Mouse (Mus musculus) c-Kit-negative CD71-positive TER-119-positive erythroid progenitor cells, embryonic 14.5 days (primary cell): Measurements from ENCODE around the gene Tjp2.
"Not testable (repeated sequence)": the region's sequence is repeated elsewhere in the genome, so short reads cannot be mapped to it uniquely, and the experiment has no call there.

Experiments used
- DNase-seq: peaks from one replicate; pipeline ENCODE4 v3.0.0-alpha.2; 2013; ENCODE audit warnings: low read depth, low spot score

Tjp2 gene

DNA sequence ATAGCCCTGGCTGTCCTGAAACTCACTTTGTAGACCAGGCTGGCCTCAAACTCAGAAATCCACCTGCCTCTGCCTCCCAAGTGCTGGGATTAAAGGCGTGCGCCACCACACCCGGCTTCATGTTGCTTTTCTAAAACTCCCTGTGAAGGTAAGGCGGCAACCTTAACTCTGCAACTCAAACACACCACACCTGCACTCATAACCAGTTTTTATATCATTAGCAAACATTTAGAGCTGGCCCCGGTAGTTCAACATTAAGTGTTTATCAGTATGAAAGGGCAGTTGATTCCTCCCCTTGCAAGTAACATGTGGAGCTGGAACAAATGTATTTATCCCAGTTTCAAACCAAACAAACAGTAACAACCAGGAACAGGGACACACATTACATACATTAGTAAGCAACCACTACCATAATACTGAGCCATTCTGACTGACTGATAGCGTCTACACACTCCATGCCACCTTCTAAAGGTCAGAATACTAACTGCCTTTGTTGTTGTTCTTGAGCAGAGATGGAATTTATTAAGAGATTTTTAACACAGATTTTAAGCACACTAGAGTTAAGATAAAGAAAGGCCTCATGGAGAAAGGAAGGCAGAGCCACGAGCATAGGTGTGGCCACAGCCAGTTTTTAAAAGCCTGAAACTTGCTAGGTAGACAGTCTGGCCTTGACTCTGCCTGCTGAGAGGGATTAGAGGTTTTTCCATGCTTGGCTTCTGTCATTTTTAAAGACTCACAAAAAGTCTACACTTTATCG lies 101.1 kb downstream of the Tjp2 start:
- no peak for DNase-seq

DNA sequence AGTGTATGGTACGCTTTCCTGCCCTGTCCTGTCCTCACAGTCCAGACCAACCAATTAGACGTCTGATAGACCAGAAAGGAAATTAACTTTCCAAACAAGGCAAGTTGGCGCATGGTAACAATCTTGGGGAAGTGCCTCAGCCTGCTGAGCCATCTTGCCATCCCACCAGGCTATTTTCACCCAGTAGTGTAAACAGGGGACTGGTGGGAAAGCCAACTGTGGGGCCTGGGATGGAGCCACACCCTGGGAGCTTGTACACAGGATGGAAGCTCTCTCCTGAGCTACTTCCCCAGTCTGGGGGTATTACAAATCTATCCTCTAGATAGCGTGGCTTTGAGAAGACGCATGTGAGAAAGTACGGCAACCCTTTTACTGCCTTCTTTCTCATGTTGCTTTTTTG lies 101.7 kb downstream of the Tjp2 start:
- no peak for DNase-seq

DNA sequence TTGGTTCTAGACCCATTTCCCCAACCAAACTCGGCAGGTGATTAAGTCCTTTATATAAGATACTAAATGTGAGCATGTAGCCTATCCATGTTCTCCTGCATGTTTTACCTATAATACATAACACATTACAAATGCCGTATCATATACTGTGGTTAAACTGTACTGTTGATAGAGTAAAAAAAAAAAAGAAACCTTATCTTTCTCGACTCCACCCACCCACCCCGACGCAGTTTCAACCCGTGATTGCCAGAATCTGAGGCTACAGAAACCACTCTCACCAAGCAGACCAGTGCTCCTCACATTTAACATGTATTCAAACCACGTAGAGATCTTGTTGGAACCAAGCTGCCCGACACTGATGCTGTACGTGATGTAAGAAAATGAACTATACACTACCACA lies 102.2 kb downstream of the Tjp2 start:
- DNase-seq: no peak

DNA sequence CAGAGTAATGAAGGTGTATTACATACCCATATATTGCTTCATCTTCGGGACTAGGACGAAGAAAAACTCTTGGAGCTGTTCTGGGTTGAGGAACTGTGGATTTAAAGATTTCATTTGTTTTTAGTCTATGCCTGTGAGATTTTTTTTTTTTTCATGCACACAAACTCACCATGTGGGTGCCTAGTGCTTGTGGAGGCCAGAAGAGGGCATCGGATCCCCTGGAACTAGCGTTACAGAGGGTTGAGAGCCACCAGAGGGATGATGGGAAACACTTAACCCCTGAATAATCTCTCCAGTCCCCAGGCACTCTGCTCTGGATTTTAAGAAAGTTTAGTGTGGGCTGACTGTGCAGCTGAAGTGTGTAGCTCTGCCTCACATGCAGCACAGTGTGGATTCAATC lies 104.0 kb downstream of the Tjp2 start:
- DNase-seq: no peak

DNA sequence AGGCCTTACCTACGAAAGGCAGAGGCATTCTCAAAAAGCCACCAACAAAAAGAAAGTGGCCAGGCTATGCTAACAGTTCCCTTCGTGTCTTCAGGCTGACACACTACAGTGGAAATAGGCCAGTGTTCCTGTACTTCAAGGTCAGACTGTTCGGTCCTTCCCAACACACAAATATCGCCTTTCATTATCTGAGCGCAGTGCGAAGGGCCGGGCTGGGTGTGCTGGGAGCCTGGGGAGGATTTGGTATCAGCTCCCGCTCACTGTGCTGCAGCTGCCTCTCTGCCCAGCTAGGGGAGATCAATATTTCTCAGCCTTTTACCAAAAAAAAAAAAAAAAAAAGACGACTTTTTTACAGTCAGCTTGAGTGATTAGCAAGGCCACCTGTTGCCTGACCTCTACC lies 106.1 kb downstream of the Tjp2 start:
- no peak for DNase-seq

DNA sequence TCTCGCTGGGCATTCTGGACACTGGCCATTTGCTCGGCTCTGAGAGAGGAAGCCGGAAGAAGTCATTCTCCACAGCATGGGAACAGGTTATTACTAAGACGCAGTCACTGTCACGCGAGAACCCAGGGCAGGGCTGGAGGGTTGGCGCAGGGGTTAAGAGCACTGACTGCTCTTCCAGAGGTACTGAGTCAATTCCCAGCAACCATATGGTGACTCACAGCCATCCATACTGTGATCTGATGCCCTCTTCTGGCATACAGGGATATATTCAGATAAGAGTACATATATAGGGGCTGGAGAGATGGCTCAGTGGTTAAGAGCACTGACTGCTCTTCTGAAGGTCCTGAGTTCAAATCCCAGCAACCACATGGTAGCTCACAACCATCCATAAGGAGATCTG lies 113.2 kb downstream of the Tjp2 start:
- no peak for DNase-seq

DNA sequence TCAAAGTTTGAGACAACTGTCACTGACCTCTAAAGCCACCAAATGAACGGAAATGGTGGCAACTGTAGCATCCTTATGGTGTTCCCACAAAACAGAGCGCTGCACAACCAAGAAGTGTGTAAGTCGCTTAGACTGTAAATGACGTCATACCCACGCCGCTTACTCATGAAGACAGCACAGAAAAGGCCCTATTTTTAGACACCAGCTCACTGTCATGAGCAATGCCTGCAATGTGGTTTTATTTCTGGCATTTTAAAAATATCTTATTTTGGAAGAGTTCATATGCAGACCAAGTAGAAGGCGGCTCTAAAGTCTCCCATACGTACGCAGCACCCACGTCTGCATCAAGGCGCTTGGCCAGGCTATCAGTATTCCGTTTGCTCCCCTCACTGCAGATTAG lies 117.1 kb downstream of the Tjp2 start:
- DNase-seq: no peak

DNA sequence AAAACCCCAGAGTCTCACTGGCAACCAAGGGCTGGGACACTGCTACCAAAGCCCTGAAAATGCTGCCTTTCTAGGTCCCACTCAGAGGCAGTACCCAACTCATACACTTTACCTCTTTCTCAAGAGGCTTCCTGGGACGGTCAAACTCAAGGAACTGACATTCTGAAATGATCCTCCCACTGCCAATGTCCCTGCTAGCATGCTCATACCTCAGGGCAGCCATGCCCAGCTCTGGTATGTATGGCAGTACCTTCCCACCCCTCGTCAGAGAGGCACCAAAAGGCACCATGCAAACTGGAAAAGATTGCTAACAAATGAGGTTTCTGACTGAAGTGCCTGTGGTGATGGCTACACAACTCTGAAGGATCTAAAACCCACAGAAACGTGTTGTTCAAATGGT lies 121.0 kb downstream of the Tjp2 start:
- DNase-seq: no peak

DNA sequence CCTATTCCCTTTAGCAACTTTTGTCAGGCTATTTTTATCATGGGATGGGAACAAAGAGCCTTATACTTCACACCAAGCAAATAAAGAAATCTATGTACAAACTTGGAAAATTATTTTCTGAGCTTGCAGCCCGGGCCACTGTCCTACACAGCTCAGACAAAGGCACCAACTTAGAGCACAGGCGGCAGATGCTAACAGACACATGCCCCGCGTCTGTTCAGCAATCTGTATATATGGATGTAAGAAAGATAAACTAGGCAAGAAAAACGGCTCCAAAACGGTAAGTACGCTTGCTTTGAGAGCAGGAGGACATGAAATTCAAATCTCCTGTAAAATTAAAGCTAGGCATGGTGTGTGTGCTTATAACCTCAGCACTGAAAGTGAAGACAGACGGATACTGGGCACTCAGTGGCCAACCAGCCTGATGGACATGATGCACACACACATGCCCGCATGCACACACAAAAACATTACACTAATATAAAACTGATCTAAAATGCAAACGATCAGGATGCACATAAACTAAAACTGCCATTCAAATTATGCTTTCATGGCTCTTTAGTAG lies 122.2 kb downstream of the Tjp2 start:
- DNase-seq: no peak

DNA sequence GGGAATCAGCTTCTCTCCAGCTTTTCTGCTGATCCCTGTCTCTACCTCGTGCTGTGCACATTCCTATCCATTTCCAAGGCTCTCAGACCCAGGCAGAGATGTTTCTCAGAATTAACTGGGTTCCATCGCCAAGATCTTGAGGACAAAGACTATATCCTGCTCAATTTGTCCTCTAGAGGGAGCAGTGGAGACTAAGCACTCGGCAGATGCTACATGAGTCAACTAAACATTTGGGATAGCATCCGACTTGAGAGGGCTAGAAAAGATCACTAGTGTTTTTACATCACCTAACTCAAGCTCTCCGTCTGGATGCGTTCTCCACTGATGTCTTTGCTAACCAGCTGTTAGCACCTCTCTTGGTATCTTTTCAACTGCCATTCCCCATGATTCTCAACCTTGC lies 123.6 kb downstream of the Tjp2 start:
- DNase-seq: no peak

DNA sequence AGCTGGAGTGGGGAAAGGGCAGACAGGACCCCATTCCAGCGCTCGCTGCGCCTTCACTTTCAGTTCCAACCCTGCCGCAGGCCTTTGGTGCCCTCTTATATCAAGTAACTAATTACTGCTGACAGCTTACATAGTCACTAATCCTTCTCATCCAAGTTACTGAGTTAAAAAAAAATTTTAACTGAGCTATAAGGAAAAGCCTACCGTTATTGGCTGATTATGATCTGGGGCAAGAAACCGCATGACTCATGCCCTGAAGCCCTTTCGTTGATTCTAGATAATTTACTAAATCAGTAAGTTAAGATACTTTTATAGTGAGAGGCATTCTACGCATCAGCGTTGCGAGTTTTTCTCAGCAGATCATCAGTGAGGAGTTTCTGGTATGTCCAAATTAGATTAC lies 126.1 kb downstream of the Tjp2 start:
- DNase-seq: no peak

DNA sequence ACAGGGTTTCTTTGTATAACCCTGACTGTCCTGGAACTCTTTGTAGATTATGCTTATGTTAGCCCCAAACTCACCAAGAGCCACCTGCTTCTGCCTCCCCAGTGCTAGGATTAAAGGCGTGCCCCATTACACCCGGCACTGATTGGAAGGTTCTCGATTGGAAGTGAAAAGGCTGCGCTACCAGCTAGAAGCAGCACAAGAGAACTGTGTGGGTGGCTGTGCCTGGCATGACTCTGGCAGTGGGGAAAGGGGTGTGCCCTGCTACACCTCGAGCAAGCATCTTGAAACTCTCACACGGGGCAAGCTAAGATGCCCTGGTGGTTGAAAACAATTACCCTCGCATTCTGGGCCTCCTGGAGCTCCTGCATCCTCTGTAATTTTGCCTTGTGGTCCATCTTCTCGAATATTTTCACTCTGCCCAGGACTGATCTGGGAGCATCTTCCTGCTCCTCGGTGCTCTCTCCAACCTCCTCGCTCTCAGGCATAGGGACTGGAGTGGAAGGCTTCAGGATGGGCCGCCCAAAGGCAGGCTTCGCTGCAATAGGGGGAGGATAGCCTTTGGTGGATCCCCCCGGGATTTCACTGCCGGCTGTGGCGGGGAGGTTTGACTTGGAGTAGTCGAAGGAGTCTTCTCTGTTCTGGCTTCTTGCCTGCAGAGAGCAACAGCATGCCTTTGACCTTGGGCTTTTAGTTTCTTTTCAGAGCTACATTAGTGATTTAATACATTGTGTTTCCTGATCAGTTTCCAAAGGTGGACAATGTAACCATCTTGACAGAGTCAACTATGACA lies 127.0 kb downstream of the Tjp2 start:
- DNase-seq: no peak

DNA sequence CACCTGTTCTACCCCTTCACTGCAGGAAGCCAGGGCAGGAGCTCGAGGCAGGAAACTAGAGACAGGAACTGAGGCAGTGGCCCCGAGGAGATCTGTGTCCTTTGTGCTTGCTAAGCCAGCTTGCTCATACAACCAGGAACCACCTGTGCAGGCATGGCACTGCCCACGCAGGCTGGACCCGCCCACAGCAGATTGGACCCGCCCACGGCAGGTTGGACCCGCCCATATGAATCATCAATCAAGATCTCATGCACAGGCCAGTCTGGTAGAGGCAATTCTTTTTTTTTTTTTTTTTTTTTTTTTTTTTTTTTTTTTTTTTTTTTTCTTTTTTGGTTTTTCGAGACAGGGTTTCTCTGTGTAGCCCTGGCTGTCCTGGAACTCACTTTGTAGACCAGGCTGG lies 132.8 kb downstream of the Tjp2 start:
- DNase-seq: not testable (repeated sequence)

DNA sequence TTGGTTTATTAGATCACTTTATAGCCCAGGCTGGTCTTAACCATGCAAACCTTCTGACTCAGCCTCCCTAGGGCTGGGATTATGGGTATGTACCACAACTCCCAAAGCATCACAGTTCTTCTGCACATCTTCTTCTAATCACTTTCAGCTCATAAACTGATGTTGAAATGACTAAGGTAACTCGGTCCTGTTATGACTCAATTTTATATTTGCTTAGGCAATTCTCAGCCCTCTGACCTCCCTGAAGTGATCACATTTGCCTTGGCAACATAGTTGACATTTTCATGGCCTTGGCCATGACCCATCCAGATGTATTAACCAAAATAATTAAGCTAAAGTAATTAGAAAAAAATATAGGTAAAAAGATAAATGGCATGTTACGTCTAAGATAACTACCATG lies 134.5 kb downstream of the Tjp2 start:
- DNase-seq: no peak

DNA sequence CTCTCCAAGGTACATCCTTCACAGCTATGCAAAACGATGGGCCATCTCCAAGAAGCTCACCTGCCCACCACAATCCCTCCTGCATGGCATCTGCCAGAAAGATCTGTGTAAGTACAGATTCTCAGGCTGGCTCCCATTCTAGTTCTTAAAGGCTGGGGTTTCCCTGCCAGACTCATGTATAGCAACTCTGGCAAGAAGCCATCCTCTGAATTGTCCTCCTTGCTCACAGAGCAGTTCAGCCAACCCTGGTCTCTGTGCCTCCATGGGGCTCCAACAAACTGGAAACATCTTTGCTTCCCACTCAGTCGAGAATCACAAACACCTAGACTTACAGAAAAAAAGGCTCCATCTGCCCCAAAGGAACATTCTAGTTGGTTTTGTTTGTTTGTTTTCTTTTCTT lies 139.5 kb downstream of the Tjp2 start:
- no peak for DNase-seq

DNA sequence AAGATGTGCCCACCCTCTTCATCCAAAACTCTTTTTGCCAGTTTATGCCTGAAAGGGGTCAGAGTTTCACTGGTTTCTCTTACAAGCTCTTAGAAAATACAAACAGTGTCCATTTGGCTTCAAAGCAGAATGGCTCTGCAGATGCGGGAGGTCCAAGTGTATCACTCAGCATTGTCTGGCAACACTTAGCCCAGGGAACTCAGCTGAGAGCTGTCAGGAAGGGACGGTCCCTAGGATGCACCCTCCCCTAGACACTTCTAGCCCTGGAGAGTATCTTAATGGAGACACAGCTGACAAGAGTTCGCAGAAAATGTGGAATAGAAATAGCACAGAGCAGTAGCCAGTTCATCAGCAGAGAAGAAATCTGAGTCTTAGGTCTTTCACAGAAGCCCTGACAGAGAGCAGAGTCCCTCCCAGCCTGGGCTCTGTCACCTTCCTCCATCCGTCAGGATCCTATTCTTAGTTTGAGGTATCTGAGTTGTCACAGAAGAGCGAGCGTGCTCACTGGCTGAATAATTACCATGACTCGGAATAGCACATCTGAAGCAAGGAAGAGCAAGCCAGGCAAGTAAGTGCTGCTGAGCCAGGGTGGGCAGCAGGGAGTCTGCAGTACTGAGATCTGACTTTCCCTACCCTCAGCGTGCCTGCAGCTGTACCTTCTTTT lies 144.3 kb downstream of the Tjp2 start:
- DNase-seq: no peak

DNA sequence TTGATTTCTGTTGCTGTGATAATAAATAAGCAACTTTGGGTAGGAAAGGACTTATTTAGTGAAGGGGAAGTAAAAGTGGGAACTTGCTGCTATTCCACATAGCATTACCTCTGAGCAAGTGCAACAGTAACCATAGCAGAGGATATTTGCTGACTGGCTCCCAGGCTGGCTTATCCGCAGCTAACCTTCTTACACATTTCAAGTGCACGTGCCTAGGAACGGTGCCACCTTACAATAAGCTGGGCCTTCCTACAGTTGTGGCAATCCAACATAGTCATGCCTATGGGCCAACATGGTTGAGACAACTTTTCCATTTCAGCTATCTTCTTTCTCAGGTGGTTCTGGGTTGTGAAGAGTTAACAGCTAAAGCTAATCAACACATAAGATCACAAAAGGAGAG lies 147.2 kb downstream of the Tjp2 start:
- DNase-seq: no peak

DNA sequence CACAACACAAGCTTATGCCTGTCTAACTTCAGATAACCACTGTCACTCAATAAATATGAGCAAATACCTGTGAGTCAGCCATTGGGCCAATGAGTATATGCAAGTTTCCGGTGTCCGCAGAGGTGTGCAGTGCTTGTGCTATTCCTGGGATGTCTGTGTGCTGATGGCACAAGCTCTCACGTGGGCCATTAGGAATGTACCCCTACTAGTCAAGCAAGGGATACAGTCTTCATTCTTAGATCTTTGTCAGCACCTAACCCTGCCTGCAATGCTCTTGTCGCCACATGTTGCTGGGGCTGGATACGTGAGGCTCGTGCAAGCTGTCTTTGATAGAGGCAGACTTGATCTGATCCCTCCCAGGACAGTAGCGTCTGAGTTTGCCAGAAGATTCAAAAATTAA lies 148.3 kb downstream of the Tjp2 start:
- no peak for DNase-seq

DNA sequence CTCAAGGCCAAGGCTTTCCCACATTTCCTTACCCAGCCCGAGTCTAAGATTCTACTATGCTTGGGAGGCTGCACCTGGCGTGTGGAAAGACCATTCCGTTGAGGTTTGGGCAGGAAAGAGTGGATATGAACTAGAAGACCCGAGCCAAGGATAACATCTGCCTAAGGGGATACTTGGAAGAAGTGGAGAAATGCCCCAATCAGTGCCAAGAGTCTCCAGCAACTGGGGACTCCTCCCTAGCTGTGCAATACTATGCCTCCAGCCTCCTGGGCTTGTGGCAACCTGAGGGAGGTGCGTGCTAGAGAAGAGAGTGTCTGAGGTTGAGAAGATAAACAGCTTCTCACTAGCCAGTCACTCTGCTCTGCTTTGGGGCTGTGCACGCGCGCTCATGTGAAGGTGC lies 148.9 kb downstream of the Tjp2 start:
- DNase-seq: no peak

DNA sequence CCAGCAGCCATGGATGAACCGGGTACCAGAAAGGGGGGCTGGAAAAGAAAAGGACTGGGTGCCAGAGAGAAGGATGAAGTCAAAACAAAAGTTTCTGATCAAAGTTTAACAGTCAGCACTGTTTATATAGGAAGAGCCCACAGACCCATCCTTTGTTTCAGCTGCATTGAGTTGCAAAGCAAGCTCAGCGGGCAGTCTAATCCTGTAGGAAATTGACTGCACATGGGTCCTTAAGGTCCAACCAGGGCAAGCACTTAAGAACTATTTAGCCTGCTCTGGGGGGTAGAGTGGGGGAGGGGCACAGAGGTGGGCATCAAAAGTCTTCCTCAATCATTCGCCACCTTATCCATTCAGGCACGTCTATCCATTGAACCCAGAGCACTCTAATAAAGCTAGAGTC lies 151.7 kb downstream of the Tjp2 start:
- DNase-seq: no peak

DNA sequence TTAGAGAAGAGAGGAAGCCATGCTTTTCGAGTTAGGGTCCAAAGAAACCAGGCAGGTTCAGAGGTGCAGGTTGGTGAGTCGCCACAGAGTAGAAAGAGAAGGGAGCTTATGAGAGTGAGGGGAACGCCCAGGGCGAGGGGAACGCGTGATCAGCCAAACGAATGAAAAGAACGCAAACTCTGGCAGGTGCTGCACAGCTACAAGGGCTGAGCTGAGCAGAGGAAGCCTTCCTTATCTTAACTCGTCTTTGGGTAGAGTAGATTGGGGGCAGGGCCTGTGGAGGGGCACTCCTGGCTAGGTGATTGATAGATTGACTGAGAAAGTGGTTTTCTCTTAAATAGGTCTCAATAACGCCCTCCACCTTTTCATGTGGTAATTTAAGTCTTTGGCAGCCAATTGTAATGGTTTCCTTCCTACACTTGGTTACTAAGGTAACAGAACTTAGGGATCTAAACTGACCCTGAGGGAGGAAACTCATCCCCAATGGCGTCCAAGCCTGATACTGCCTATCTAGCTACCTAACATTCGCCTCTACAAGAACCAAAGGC lies 160.4 kb downstream of the Tjp2 start:
- no peak for DNase-seq

DNA sequence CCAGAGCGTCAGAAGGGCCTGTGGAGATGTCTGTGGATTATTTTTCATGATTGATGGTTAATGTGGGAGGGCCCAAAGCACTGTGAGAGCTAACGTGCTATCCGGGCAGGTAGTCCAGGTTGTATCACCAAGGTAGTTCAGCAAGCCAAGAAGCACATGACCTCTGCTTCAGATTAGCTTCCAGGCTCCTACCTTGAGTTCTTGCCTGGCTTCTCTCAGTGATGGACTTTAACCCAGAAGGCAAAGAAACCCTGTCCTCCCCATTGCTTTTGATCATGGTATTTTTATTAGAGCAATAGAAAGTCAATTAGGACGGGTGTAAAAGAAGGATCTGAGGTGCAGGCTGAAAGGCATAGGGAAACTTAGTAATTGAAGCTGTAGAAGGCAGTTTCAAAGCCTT lies 161.2 kb downstream of the Tjp2 start:
- DNase-seq: no peak
